Mouse (Mus musculus) v-Abl transformed pro-B cells (cell line): ENCODE data around the gene Tmem132d.

ENCODE experiments used
- in situ Hi-C, 2 experiments: fragments of 400-800 bp; cut with MboI; formaldehyde crosslinking; loops; one replicate each; pipeline ENCODE4 v1.15.1; 2025; ENCODE audit not compliant: unreplicated experiment in 2 of 2

The Tmem132d gene

DNA sequence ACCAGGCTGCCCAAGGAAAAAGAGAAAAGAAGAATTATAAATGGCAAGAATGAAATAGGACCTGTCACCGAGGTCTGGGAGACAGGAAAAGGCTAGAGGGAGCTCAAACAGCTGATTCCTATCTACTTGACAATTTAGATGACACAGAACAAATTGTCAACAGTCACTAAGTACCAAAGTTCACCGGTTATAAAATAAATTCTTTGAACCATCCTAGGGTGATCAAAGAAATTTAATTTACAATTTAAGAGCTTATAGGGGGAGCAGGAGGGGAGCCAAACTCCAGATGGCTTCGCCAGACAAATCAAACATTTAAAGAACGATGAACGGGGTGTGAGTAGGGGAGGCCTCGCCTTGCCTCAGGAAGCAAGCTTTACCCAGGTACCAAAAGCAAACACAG lies 20.6 kb downstream of the Tmem132d start:
- in situ Hi-C loops, result no loop called here

DNA sequence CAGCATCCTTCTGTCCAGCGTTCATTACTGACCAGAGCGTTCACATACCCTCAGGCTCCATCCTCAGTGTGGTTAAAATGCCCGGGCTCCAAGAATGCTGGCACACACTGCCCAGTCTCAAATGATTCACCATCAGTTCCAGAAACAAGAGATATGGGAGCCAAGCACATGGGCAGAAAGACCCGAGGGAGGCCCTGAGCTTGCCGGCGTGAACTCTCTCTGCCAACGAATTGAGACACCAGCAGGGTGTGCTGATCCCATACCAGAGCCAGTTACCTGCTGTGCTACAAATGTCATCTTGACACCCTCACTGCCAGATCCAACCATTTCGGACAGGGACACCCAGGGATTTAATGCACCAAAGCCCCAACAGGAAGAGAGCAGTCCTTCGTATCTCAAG lies 25.3 kb downstream of the Tmem132d start:
- in situ Hi-C loops, result no loop called here

DNA sequence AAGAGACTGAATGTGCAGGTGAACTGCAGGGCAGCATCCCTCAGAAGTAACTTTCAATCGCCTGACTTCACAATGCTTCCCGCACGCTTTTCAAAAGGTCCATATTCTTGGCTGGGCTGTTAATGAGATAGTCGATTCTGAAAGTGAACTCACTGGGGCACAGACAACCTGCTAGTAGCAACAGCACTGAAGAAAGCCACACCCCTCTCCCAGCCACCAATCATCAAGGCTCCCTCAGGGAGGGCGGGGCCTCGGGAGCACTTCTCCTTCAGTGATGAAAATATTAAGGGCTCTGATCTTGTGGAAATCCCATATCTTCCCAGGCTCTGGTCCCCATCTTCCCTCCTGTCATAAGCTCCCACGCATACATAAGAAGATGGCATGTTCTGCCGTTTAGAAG lies 27.8 kb downstream of the Tmem132d start:
- in situ Hi-C loops, result no loop called here

DNA sequence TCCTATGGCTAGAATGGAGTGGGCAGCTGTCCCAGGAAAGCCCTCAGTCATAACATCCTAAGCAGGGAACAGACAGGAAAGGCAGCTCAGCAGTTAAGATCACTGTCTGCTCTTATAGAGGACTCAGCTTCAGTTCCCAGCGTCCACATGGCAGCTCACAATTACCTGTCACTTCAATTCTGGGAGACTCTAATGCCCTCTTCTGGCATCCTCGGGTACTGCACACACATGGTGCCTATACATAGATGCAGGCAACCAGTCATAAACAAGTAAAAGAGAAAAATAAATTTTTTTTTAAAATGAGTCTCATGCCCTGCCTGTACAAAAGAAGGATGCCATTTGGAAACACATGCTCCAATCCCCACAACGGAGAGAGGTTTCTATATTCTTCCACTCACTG lies 28.7 kb downstream of the Tmem132d start:
- in situ Hi-C loops, result no loop called here

DNA sequence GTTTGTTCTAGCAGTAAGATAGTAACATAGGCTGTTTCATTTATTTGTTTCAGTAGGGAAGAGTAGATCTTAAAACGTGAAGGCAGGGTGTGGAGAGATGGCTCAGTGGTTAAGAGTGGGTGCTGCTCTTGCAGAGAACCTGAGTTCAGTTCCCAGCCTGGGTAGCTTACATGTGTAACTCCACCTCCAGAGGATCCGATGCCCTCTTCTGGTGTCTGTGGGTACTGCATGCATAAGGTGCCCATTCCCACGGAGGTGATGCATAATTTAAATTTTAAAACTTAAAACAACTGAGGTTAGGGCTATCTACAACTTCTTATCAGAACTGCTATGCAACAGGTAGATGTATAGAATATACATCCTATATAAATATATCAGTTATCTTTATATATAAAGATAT lies 40.5 kb downstream of the Tmem132d start:
- in situ Hi-C loops, result no loop called here

DNA sequence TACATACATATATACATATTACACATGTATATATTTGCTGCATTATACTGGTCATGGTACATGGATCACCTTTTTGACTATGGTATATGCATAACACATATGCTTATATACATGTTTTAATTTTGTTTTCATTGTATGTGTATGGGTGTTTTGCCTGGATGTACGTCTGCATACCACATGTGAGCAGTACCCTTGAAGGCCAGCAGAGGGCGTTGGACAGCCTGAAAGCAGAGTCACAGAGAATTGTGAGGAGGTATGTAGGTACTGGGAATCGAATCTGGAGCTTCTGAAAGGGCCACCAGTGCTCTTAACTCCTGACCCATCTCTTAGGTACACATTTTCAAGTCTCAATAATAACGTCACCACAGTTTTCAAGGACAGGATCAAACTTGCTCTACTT lies 43.2 kb downstream of the Tmem132d start:
- in situ Hi-C loops, result no loop called here

DNA sequence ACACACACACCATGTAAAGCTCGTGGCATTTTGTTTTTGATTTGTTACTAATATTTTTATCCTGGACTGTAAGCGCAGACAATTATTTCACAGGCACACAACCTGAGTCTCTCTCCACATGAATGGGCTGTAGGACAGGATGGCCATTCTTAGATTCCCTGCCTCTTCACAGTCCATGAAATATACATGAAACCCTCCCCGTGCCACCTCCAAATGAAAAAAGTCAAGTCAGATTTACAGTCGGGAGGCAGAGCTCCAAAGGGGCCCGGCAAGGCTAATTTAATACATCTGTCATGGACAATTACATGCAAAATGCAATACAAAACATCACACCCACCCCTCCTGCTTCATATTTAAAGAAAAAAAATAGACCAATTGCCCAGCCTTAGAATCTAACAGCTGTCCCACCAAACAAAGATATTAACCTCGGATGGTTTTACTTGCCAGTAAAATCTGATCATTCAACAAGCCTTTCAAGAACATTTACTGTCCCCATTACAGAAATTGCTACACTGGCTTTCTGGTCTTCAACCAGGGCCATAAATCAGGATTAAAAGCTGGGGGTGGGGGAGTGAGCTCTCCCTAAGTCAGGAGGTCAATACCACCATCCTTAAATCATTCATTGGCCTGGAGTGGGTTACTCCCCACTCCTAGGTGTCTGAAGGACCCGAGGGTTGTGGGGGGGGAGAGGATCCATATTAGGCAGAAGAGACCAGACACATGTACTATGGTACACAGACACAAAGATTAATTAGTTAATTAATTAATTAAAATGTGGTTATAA lies 44.3 kb downstream of the Tmem132d start:
- in situ Hi-C loops, result no loop called here

DNA sequence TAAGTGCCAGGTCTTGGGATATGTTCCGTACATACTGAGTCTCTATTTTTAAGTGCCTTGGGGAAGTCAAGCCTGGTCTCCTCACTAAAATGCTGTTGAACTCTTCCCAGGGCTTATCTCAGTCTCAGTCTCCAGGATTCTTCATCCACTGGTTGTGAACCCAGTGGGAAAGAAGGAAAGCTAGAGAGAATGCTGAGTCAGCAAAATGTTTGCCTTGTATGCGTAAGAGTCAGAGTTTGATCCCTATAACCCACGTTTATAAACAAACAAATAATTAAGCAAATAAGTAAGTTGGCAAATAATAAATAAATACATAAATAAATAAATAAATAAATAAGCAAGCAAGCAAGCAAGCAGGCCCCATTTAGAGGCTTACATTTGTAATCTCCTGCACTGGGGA lies 63.1 kb downstream of the Tmem132d start:
- in situ Hi-C loops, result no loop called here

DNA sequence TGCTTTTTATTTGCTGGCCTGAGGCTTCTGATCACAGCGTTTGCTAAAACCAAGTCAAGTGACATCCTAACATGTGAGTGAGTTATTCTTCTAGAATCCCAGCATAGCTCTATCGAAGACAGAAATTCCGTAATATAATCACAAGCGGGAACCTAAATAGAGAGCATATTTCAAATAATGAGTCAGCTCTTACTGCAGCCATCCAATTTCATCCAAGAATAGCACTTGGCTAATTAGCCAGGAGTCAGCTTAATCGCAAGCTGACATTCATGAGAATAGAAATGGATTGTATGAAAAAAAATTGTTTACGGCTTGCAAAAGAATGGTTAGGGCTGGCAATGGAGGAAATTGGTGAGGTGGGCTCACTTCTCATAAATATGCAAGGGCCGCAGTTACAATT lies 63.8 kb downstream of the Tmem132d start:
- in situ Hi-C loops, result no loop called here

DNA sequence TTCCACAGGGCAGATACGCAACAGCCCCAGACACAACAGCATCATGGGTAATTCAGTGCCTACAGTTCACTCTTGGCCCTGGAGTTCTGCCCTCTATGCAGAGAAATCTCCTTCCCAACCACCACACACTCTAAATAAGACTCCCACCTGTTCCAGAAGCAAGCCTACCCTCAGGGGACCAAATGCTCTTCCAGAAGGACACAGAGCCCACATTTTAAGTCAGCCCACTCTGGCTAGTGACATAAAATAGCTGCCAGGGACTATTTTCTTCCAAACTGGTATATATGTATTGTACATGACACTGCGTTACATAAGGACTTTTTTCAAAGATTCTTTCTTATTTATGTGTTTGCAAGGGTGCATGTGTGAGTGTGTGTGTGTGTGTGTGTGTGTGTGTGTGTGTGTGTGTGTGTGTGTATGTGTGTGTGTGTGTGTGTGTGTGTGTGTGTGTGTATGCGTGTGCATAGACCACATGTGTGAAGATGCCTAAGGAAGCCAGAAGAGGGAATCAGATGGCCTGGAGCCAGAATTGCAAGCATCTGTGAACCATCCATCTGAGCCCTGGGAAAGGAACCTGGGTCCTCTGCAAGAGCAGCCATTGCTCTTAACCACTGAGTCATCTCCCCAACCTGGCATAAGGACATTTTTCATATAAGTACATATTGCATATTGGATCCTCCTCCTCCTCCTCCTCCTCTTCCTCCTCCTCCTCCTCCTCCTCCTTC lies 67.5 kb downstream of the Tmem132d start:
- in situ Hi-C loops, result no loop called here

DNA sequence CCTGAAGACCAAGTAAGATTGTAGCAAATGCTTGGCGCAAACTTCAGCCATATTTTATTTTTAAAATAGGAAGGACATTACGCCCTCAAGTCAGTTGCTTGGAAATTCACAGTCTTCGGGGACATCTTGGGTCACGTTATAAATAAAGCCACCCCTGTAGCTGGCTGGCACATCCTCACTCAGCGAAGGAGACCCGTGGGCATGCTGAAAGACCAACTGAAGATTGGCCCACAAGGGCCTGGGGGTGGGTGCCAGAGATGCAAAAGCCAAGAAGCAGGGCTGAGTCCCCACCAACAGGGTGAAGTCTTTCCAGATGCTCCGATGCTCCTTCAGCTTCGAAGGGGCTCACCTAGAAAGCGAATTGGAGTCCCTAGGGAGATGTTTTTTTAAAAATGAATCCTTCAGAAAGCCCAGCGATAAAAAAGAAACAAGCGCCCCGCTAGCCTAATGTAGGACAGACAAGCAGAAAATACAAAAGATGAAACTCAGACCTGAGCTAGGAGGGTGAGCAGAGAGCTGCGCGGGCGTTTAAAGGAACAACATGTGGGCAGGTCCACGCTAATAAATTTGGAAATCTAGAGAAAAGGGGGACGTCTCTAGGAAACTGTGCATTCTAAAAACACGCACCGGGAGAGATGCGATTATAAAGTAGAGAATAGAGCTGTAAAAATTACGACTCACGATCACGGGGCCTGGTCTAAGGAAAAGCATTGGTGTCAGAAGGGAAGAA lies 71.8 kb downstream of the Tmem132d start:
- in situ Hi-C loops, result no loop called here

DNA sequence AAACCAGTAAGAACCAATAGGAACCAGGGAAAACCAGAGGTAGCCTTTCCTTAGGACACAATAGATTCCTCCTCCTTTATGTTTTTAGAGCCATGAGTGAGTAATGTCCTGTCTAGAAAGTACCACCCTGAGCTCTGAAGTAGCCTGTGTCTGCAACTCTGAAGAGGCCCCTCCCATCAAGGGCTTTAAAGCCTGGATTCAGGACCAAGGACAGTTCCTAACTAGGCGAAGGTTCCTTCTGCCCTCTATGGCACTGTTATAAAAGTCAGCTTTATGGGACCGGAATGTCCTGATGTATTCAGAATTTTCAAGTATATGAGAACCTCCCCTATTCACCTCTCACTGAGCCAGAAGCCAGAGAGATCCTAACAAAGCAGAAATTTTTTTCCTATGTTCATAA lies 84.0 kb downstream of the Tmem132d start:
- in situ Hi-C loops, result no loop called here

DNA sequence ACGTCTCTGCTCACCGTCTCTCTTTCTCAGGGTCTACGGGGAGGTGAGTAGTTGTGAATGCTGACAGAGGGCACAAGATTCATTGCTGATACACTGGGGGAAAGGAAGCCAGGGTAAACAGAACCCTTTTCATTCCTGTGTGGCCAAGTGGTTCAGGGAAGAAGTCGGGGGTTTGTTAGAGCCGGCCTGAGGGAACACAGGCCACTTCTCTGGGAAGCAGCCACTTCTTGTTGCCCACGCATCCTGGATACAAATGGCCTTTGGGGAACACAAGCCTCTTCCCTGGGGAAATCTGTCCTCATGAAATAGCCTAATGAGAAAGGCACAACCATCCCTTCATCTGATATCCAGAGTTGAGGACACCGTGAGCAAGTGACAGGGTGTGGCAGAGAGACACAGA lies 96.0 kb downstream of the Tmem132d start:
- in situ Hi-C loops, result no loop called here

DNA sequence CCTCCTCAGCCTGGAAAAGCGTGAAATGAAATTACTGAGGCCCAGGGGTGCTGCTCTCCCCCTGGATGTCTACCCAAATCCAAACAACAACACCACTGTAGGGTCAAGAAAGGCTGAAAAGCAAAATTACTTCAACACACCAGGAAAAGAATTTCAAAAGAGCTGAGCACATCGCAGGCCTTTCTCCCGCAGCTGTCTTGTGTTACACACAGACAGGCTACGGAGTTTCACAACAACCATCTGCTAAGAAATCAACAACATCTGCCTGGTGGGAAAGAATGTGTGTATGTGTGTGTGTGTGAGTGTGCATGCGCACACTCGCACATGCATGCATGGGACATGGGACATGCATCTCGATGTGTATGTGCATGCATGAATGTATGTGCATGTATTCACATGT lies 100.1 kb downstream of the Tmem132d start:
- in situ Hi-C loops, result no loop called here

DNA sequence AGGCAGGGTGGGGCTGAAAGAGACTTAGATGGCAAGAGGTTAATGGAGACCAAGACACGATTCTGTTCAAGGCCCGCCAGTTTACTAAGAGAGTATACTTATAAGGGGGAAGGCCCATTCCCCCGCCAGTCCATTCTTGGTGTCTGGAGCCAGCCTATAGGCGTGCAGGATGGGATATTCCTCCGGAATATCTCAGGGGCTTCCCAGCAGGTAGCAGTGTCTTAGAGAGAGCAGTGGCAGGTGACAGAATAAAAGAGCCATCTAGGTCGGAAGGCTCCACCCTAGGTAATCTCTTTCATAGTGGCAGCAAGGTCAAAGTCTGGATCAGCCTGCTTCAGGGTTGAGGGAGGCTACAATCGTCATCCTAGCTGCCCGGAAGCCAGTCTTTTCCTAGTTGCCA lies 102.5 kb downstream of the Tmem132d start:
- in situ Hi-C loops, result no loop called here

DNA sequence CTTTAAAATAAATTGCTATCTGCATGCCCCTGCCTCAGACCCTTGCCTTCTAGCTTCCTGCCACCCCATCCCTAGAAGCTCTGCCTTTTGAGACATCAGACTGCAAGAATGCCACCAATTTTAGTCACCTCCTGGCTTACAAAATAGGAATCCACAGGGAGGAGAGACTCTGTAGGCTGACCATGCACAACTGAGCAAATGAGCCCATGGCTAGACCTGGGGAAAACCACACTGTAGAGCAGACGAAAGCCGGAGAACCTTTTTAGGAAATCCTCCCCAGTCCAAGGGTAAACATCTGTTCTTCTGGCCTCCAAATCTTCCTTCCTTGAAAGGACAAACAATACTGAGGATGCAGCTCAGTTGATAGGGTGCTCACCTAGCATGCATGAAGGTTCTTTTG lies 130.5 kb downstream of the Tmem132d start:
- in situ Hi-C loops, result no loop called here

DNA sequence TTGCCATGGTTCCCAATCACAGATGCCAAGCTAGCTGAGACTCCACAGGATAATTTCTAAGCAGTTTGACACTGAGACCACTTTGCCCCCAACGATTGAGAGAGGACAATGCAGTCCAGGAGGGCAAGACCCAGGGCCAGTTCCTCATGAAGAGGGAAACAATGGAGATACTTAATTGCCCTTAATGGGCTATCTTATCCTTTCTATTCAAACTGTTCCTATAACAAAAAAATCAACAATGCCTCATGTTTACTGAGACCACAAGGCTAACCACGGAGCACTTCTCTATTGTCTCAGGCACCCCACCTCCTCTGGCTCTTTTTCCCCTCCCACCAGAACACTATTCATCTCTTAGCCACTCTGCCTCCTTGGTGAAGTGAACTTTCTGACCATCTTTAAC lies 141.7 kb downstream of the Tmem132d start:
- in situ Hi-C loops, result no loop called here

DNA sequence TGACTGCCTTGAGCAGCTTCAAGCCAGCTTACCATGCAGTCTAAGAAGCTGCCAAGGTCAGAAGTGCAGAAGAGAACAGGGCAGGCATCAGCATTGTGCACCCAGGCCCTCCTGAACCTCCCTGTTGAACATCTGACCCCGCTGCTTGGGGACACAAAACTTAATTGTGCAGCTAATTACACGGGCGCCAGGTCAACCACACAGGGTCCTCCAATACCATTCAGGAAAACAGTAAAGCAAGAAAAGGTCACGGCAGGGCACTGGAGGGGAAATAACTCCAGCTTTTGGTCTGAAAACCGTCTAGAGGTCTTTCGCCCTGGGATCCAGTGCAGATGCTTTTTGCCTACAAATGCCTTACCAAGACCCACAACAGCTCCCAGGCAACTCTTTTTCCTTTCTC lies 159.6 kb downstream of the Tmem132d start:
- in situ Hi-C loops, result no loop called here

DNA sequence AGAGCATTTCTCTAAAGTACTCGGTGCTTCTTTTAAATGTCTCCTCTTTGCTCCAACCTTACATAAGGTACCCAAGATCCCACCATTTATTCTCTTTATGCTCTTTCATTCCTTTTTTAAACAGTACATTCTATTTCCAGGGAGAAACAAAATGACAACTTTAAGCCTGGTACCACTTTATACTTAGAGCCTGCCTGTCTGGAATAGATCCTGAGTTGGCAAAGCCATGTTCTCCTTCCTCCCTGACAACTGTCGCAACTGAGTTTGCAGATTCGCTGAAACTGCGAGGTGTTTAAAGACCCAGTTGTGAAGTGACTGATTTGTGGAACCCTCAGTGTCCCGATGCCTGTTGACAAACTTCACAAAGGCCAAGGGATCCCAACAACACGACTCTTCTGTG lies 165.5 kb downstream of the Tmem132d start:
- in situ Hi-C loops, result no loop called here

DNA sequence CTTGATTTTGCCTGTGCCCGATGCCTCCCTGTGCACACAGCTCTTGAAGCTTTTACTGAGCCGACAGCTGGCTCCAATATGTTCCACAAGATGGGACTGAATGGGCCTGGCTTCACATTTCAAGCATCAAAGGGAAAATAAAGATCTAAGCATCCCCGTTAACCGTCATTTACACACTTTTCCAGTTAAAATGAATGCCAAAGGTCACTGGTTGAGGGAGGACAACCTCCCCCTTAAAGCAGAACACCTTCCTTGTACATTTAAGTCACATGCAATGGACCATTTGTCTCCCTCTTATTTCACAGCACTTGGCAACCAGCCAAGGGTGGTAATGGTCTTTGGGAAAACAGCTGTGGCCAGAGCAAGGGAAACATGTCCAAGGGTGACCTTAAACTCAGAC lies 188.7 kb downstream of the Tmem132d start:
- in situ Hi-C loops, result no loop called here

DNA sequence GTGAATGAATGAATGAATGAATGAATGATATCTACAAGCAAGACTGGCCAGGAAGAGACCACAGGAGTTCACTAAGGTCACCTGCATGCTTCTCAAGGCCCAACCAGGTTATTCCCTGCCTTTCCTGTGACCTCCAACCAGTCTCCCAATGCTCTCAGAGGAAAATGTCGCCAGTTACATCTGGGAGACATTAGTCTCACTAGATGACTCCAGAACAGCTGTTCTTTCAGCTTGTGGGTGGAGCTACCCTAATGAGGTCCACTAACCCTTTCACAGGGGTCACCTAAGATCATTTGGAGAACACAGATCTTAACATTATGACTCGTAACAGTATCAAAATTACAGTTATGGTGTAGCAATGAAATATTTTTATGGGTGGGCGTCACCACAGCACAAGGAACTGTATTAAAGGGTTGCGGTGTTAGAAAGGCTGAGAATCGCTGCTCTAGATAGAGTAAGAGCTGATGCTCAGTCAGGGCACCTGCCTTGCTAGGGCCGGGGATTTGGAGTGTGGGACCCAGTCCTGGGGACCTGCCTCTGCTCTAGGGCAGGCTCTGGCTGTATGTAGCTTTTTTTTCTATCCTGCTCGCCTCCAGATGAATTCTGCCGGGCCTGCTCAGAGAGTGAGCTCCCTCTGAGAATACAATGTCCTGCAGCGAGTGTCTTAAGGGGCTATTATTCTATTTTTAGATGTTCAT lies 196.1 kb downstream of the Tmem132d start:
- in situ Hi-C loops, result no loop called here
